Mouse (Mus musculus) spleen, adult 2 months (tissue): ENCODE measurements around the gene Ina.

Experiments used
- CTCF ChIP-seq: fragments of 200-500 bp; IDR thresholded peaks from 2 replicates; pipeline ENCODE4 v1.5.1; 2011; ENCODE audit warnings: mild to moderate bottlenecking, inconsistent platforms; ENCODE audit not compliant: insufficient read depth, insufficient read length, insufficient replicate concordance; ENCODE audit errors: extremely low read depth
- POLR2A ChIP-seq: fragments of 200-500 bp; IDR thresholded peaks from 2 replicates; pipeline ENCODE4 v1.6.1; 2011; ENCODE audit warnings: low read depth, low read length, inconsistent platforms

DNA sequence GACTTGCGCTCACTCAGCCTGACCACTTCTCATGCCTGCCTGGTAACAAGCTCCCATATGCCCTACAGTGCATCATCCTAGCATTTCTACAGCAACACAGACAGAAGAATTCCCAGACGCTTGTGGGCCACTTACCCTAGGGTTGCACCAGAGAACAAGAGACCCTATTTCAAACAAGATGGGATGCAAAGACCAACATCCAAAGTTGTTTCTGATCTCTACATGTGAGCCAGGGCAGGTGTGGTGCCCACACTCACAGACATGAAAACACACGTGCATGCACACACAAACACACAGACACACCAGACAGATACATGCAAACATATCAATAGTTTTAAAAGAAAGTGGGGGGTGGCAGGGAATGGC, 24.4 kb upstream of the Ina start:
- no peak for TF ChIP-seq CTCF
- TF ChIP-seq POLR2A, result no peak
